Mouse (Mus musculus): ENCODE data around the gene Ung. TPM values are rescaled to one million over a fixed set of nuclear protein-coding genes. Genes with fewer than 3 reads are reported as not detected.
A peak's percentile ranks its signal among the peaks of the same experiment; 100 is the strongest.

Gene Ung
- total RNA-seq (2014; rRNA removed) (6.7 and 7.8 TPM in 2 replicates), polyA plus RNA-seq (2015; fragmentation: Nextera tagmentation; extraction: Ambion mirVana) (7.5 and 9.1 TPM in 2 replicates)

DNA sequence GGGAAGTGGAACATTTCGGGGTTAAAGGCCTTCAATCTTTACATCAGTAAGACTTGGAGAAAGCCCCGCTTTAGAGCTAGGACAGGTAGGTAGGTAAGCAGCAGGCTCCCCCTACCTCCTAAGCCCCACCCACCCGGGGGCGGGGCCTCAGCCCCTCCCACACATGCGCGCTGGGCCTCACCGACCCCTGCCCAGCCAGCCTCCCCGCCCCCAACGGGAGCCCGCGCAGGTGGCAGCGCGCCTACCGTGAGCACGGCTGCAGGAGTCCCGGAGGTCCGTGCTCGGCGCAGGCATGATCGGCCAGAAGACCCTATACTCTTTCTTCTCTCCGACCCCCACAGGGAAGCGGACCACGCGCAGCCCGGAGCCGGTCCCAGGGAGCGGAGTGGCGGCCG lies at the start of gene Ung:
Gene Ung (plus strand): TSS at position 176 of the 395 bp plus-strand sequence.
- Histone ChIP-seq H3K27me3 (ENCODE audit: insufficient read depth, low read length) (no peaks in the 10 kb centered on the region), H3K4me3 (ENCODE audit: low read depth, low read length) (peak within 1 kb of the TSS; percentile 61), H3K4me2 (ENCODE audit: low read depth) (peak within 1 kb of the TSS; percentile 94), H3K36me3 (ENCODE audit: insufficient read depth) (no peaks in the 10 kb centered on the region), H3K9ac (peak within 1 kb of the TSS; percentile 48), H3K4me1 (ENCODE audit: insufficient read depth) (peaks cover 4% of the 10 kb centered on the region; the same call in 1 of the 2 replicates), H3K9me3 (ENCODE audit: low read length) (no peaks in the 10 kb centered on the region), H3K27ac (ENCODE audit: low read depth, low read length) (peak within 1 kb of the TSS; percentile 22; the same call in 1 of the 2 replicates)
- WGBS: under 1% methylated on average over 28 of the region's 29 CpGs
- peak; percentile 49 for ATAC-seq
- no peak for TF ChIP-seq CTCF (IDR thresholded peaks at IDR 0.05; ENCODE audit: low read depth)
- peak; percentile 79 for DNase-seq

DNA sequence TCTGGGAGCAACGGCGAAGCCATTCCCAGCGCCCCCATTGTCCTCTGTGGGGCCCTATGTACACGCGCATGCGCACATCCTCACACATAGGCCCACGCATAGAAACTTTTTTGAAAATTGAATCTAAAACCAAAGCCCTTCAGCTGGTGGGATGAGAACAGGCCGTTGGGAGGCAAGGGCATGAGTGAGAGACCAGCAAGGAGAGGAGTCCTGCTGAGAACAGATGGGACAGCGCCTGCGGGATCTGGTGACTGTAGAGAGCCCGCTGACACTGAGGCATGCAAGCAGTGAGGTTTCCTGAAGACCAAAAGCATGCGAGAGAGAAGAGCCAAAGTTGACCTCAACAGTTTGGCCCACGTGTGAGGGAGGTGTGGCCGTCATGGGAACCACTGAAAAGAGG lies 44.7 kb upstream of the Ung start:
- 84% methylated on average over 14 of the region's 14 CpGs for WGBS
- H3K27me3 ChIP-seq (ENCODE audit: insufficient read depth, low read length): no peaks in the 10 kb centered on the region
- no peak overlapping the region for H3K4me3 ChIP-seq (ENCODE audit: low read depth, low read length)
- DNase-seq (no peak), ATAC-seq (no peak)
- H3K9me3 ChIP-seq (ENCODE audit: low read length): no peaks in the 10 kb centered on the region
- no peak for TF ChIP-seq CTCF (IDR thresholded peaks at IDR 0.05; ENCODE audit: low read depth)
- 0 out of 2 replicates have a peak, but pooled peaks cover 4% of the 10 kb centered on the region for H3K4me1 ChIP-seq (ENCODE audit: insufficient read depth)
- H3K4me2 ChIP-seq (ENCODE audit: low read depth): no peak overlapping the region
- H3K9ac ChIP-seq: no peak overlapping the region
- no peaks in the 10 kb centered on the region for H3K36me3 ChIP-seq (ENCODE audit: insufficient read depth)
- H3K27ac ChIP-seq (ENCODE audit: low read depth, low read length): no peak overlapping the region

- no peak for TF ChIP-seq CTCF (IDR thresholded peaks at IDR 0.05; ENCODE audit: low read depth)
- ATAC-seq: no peak
- no peaks in the 10 kb centered on the region for H3K36me3 ChIP-seq (ENCODE audit: insufficient read depth)
- H3K9ac ChIP-seq: no peak overlapping the region
- H3K4me2 ChIP-seq (ENCODE audit: low read depth): no peak overlapping the region
- H3K27ac ChIP-seq (ENCODE audit: low read depth, low read length): no peak overlapping the region
- H3K9me3 ChIP-seq (ENCODE audit: low read length): no peaks in the 10 kb centered on the region
- 0 out of 2 replicates have a peak, but pooled peaks cover 4% of the 10 kb centered on the region for H3K4me1 ChIP-seq (ENCODE audit: insufficient read depth)
- no peaks in the 10 kb centered on the region for H3K27me3 ChIP-seq (ENCODE audit: insufficient read depth, low read length)
- DNase-seq: no peak
- WGBS: 65% methylated on average over 12 of the region's 12 CpGs
- H3K4me3 ChIP-seq (ENCODE audit: low read depth, low read length): no peak overlapping the region
Measured at GRCm38 (mm10) chr5:114087875-114088480, 42.2 kb upstream of the Ung start.

- peak; percentile 8 for ATAC-seq
- WGBS: 3% methylated on average over 7 of the region's 7 CpGs
Measured at GRCm38 (mm10) chr5:114090421-114091013, 39.7 kb upstream of the Ung start.

GRCm38 (mm10) chr5:114091057-114091807 lies 39.0 kb upstream of the Ung start, which contains the start of gene Svop:
Svop (minus strand) TSS chr5:114091570.
- Histone ChIP-seq H3K4me3 (ENCODE audit: low read depth, low read length) (peak within 1 kb of the TSS; percentile 51), H3K4me2 (ENCODE audit: low read depth) (peak within 1 kb of the TSS; percentile 58), H3K9me3 (ENCODE audit: low read length) (no peaks in the 10 kb centered on the region), H3K27me3 (ENCODE audit: insufficient read depth, low read length) (no peaks in the 10 kb centered on the region), H3K36me3 (ENCODE audit: insufficient read depth) (no peaks in the 10 kb centered on the region), H3K27ac (ENCODE audit: low read depth, low read length) (peak within 1 kb of the TSS; percentile 96), H3K9ac (peak within 1 kb of the TSS; percentile 91), H3K4me1 (ENCODE audit: insufficient read depth) (0 out of 2 replicates have a peak, but pooled peaks cover 4% of the 10 kb centered on the region)
- peak; percentile 39 for TF ChIP-seq CTCF (IDR thresholded peaks at IDR 0.05; ENCODE audit: low read depth)
- WGBS: 2% methylated on average over 39 of the region's 40 CpGs
- peak; percentile 88 for DNase-seq
- peak; percentile 91 for ATAC-seq

More at GRCm38 (mm10) chr5:114090421-114091013, 39.7 kb upstream of the Ung start:
- no peak for TF ChIP-seq CTCF (IDR thresholded peaks at IDR 0.05; ENCODE audit: low read depth)
- Histone ChIP-seq H3K4me1 (ENCODE audit: insufficient read depth) (0 out of 2 replicates have a peak, but pooled peaks cover 4% of the 10 kb centered on the region), H3K9me3 (ENCODE audit: low read length) (no peaks in the 10 kb centered on the region), H3K27me3 (ENCODE audit: insufficient read depth, low read length) (no peaks in the 10 kb centered on the region), H3K27ac (ENCODE audit: low read depth, low read length) (peak overlapping the region; percentile 96), H3K4me2 (ENCODE audit: low read depth) (peak overlapping the region; percentile 58), H3K36me3 (ENCODE audit: insufficient read depth) (no peaks in the 10 kb centered on the region), H3K4me3 (ENCODE audit: low read depth, low read length) (peak overlapping the region; percentile 51), H3K9ac (peak overlapping the region; percentile 91)
- peak; percentile 39 for DNase-seq

DNA sequence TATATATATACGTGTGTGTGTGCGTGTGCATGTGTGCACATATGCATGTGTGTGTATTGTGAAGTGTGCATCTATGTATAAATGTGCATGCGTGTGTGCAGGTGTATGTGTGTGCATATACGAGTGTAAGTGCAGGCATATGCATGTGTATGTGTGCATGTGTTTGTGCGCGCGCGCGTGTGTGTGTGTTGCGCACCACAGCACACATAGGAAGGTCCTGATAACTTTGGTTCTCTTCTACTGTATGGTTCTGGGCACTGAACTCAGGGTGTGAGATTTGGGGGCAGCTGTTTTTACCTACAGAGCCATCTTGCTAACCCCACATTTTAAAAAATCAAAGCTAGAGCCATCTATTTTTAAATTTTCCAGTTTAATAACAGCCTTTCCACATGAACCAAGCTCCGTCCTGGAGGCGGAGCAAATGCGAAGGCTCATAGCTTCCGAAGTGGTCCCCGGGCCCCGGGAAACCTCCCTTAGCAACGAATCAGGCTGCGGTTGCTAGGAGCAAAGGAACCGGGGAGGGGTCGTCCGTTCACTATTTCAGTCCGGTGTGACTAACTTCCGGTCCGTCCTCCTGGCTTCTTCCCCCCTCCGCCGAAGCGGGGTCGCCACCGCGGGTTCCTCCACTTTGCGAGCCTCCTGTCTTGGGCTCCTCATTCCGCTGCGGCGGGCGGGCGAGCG lies 30.3 kb upstream of the Ung start:
- no peaks in the 10 kb centered on the region for H3K27me3 ChIP-seq (ENCODE audit: insufficient read depth, low read length)
- peak; percentile 96 for DNase-seq
- H3K36me3 ChIP-seq (ENCODE audit: insufficient read depth): peaks cover 12% of the 10 kb centered on the region; the same call in 1 of the 2 replicates
- H3K9me3 ChIP-seq (ENCODE audit: low read length): no peaks in the 10 kb centered on the region
- 8% methylated on average over 36 of the region's 37 CpGs for WGBS
- peak overlapping the region; percentile 92 for H3K9ac ChIP-seq
- TF ChIP-seq CTCF (IDR thresholded peaks at IDR 0.05; ENCODE audit: low read depth): no peak
- H3K4me1 ChIP-seq (ENCODE audit: insufficient read depth): peaks cover 10% of the 10 kb centered on the region; the same call in 1 of the 2 replicates
- peak; percentile 98 for ATAC-seq
- H3K4me2 ChIP-seq (ENCODE audit: low read depth): peak overlapping the region; percentile 96
- peak overlapping the region; percentile 77 for H3K27ac ChIP-seq (ENCODE audit: low read depth, low read length)
- H3K4me3 ChIP-seq (ENCODE audit: low read depth, low read length): peak overlapping the region; percentile 88
